10 mouse cellular contexts compared by ENCODE assay signal in the genomic region with DNA sequence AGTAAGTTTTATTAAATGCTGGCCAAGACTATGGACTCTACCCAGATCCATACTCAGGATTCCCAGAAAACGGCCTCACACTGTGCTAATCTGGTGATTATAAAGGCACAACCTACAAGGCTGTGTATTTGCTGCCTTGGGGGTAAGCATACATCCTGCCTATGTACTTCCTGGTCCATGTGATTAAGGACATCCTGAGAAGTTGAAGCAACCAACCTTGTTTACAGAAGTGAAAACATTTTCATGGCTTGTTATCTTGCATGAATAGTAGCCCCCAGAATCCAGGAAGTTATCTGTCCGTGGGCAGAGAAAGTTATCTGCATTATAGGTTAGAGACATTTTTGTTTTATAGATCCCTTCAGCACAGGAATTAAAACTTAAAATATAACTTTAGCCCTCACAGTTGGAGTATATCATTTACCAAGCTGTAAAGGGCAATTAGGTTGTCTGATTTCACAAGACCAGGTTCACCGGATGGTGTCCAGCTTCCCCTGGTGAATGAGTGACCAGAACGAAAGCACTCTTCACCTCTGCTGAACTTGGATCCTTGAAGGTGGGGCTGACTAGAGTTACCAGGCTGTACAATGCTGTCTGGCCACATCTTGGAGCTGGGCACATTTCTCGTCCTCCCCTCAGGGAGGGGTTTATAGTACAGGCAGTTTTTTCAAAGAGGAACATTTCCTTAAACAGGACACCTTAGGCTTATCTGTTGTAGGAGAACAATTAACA.
DNase-seq lines count a peak whose midpoint lies in the region; ATAC-seq lines count a peak whose summit lies in the region.
"Had no signal": no experiment of that assay in that cellular context is flagged by ENCODE, and none has a peak within 500 bp of the region (broad histone marks: within the 10 kb centered on the region; RNA-seq: fewer than 3 reads in every experiment).

No protein-coding gene starts in this region.

- peak; percentile 20 for ATAC-seq in activated CD4-positive, CD25-positive, alpha-beta regulatory T cell, adult 4 months
- ATAC-seq in kidney, embryonic 15.5 days (replicated peaks; ENCODE audit: low FRiP score): peak; percentile 91
- no peak for ATAC-seq in monocyte, adult 5-6 weeks (replicated peaks; ENCODE audit: insufficient number of reproducible peaks, low FRiP score, low TSS enrichment, poor library complexity, severe bottlenecking)
- ATAC-seq: midbrain, embryonic 15.5 days had no signal

- H3K36me3 ChIP-seq in kidney, embryonic 15.5 days: no peaks in the 10 kb centered on the region
- H3K36me3 ChIP-seq in hindbrain, embryonic 10.5 days: no peaks in the 10 kb centered on the region
- H3K36me3 ChIP-seq: embryonic facial prominence, embryonic 12.5 days; midbrain, embryonic 15.5 days had no signal

- peaks cover 19% of the 10 kb centered on the region; the same call in 1 of the 2 replicates for H3K4me1 ChIP-seq in kidney, embryonic 15.5 days
- no peaks in the 10 kb centered on the region for H3K4me1 ChIP-seq in hindbrain, embryonic 10.5 days (replicated peaks)
- H3K4me1 ChIP-seq: embryonic facial prominence, embryonic 12.5 days; midbrain, embryonic 15.5 days had no signal

- no peaks in the 10 kb centered on the region for H3K9me3 ChIP-seq in kidney, embryonic 15.5 days (replicated peaks)
- H3K9me3 ChIP-seq in hindbrain, embryonic 10.5 days: no peaks in the 10 kb centered on the region
- H3K9me3 ChIP-seq: embryonic facial prominence, embryonic 12.5 days; midbrain, embryonic 15.5 days had no signal

- no peaks in the 10 kb centered on the region for H3K27me3 ChIP-seq in kidney, embryonic 15.5 days
- H3K27me3 ChIP-seq in hindbrain, embryonic 10.5 days (ENCODE audit: insufficient read depth, poor library complexity, severe bottlenecking): no peaks in the 10 kb centered on the region
- H3K27me3 ChIP-seq: embryonic facial prominence, embryonic 12.5 days; midbrain, embryonic 15.5 days had no signal

- DNase-seq in A20 (ENCODE audit: low read depth, low spot score): peak; percentile 48
- DNase-seq in lung, postnatal 10 days: peak; percentile 44
- no peak for DNase-seq in cerebellum, adult 11-12 months
- no peak for DNase-seq in right cerebral cortex, adult 2 months (ENCODE audit: low spot score in 2 of 2)
- no peak for DNase-seq in hindbrain, embryonic 10.5 days (ENCODE audit: low spot score)

- H3K4me2 ChIP-seq in kidney, embryonic 15.5 days: no peak overlapping the region
- H3K4me2 ChIP-seq: embryonic facial prominence, embryonic 12.5 days; midbrain, embryonic 15.5 days had no signal

- 46% methylated on average over 5 of the region's 5 CpGs for WGBS in kidney, embryonic 15.5 days
- 86% methylated on average over 5 of the region's 5 CpGs for WGBS in hindbrain, embryonic 10.5 days

- H3K27ac ChIP-seq in kidney, embryonic 15.5 days: peak overlapping the region; percentile 52
- H3K27ac ChIP-seq in hindbrain, embryonic 10.5 days: no peak overlapping the region
- H3K27ac ChIP-seq: embryonic facial prominence, embryonic 12.5 days; midbrain, embryonic 15.5 days had no signal

- no peak overlapping the region for H3K4me3 ChIP-seq in kidney, embryonic 15.5 days (replicated peaks)
- H3K4me3 ChIP-seq in hindbrain, embryonic 10.5 days: no peak overlapping the region
- H3K4me3 ChIP-seq: embryonic facial prominence, embryonic 12.5 days; midbrain, embryonic 15.5 days had no signal

- no peak overlapping the region for H3K9ac ChIP-seq in kidney, embryonic 15.5 days
- H3K9ac ChIP-seq: embryonic facial prominence, embryonic 12.5 days; midbrain, embryonic 15.5 days had no signal

Comparison
In these comparisons a context has a peak if more than half of its experiments do, and no peak if none do; other contexts are left out.
1. DNase-seq: peak in A20 (single experiment) and lung, postnatal 10 days (single experiment); none in cerebellum, adult 11-12 months (single experiment), right cerebral cortex, adult 2 months (0 of 2) and hindbrain, embryonic 10.5 days (single experiment).